10 mouse cellular contexts compared by ENCODE assay signal in the genomic region with DNA sequence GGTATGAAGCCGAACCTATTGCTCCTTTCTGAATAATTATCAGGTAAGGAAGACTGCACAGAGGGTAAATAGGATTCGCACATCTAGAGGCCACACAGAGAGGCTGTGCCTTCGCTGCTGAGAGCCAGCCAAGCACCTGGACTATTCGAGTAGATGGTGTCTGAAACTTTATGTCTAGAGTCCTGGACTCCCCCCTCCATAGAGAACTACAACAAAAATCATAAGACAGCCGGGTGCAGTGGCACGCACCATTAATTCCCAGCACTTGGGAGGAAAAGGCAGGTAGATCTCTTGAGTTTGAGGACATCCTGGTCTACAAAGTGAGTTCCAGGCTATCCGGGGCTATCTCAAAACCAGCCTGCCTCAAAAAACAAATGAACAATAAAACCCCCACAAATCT. TPM values are rescaled to one million over a fixed set of nuclear protein-coding genes. Genes with fewer than 3 reads are reported as not detected.
DNase-seq lines count a peak whose midpoint lies in the region; ATAC-seq lines count a peak whose summit lies in the region.
"Had no signal": no experiment of that assay in that cellular context is flagged by ENCODE, and none has a peak within 500 bp of the region (broad histone marks: within the 10 kb centered on the region; RNA-seq: fewer than 3 reads in every experiment).

No protein-coding gene starts in this region.

- peaks cover 15% of the 10 kb centered on the region for H3K36me3 ChIP-seq in liver, embryonic 11.5 days (ENCODE audit: control insufficient read depth, insufficient read depth, low read length)
- peaks cover 31% of the 10 kb centered on the region for H3K36me3 ChIP-seq in embryonic facial prominence, embryonic 15.5 days
- H3K36me3 ChIP-seq in limb, embryonic 11.5 days (ENCODE audit: control insufficient read depth, insufficient read depth, low read length) = peaks cover 12% of the 10 kb centered on the region; the same call in 1 of the 2 replicates
- peaks cover 25% of the 10 kb centered on the region for H3K36me3 ChIP-seq in neural tube, embryonic 15.5 days

- peaks cover 11% of the 10 kb centered on the region for H3K4me1 ChIP-seq in liver, embryonic 11.5 days (replicated peaks; ENCODE audit: control insufficient read depth, insufficient read depth, low read length)
- H3K4me1 ChIP-seq in embryonic facial prominence, embryonic 15.5 days = peaks cover 26% of the 10 kb centered on the region
- peaks cover 5% of the 10 kb centered on the region; the same call in 1 of the 2 replicates for H3K4me1 ChIP-seq in limb, embryonic 11.5 days (ENCODE audit: control insufficient read depth, insufficient read depth, low read length)
- peaks cover 49% of the 10 kb centered on the region for H3K4me1 ChIP-seq in neural tube, embryonic 15.5 days

- no peaks in the 10 kb centered on the region for H3K27me3 ChIP-seq in liver, embryonic 11.5 days (replicated peaks; ENCODE audit: control insufficient read depth, insufficient read depth, low read length)
- H3K27me3 ChIP-seq in embryonic facial prominence, embryonic 15.5 days = no peaks in the 10 kb centered on the region
- no peaks in the 10 kb centered on the region for H3K27me3 ChIP-seq in limb, embryonic 11.5 days (ENCODE audit: control insufficient read depth, insufficient read depth, low read length)
- no peaks in the 10 kb centered on the region for H3K27me3 ChIP-seq in neural tube, embryonic 15.5 days (replicated peaks)

- DNase-seq in liver, embryonic 11.5 days (ENCODE audit: low spot score) = no peak
- DNase-seq in liver = no peak
- DNase-seq in limb, embryonic 11.5 days (ENCODE audit: low spot score) = no peak
- no peak for DNase-seq in ovary, postnatal 10 days (ENCODE audit: low spot score)
- no peak for DNase-seq in cerebellum, postnatal 14 days
- DNase-seq: left cerebral cortex, postnatal 4 days had no signal

- 81% methylated on average over 7 of the region's 7 CpGs for WGBS in liver, embryonic 11.5 days
- 81% methylated on average over 7 of the region's 7 CpGs for WGBS in embryonic facial prominence, embryonic 15.5 days
- 89% methylated on average over 7 of the region's 7 CpGs for WGBS in limb, embryonic 11.5 days
- WGBS in neural tube, embryonic 15.5 days = 76% methylated on average over 7 of the region's 7 CpGs

- no peaks in the 10 kb centered on the region for H3K9me3 ChIP-seq in liver, embryonic 11.5 days (ENCODE audit: control insufficient read depth, low read length)
- no peaks in the 10 kb centered on the region for H3K9me3 ChIP-seq in embryonic facial prominence, embryonic 15.5 days (replicated peaks)
- no peaks in the 10 kb centered on the region; the same call in 1 of the 2 replicates for H3K9me3 ChIP-seq in limb, embryonic 11.5 days (ENCODE audit: control insufficient read depth, low read length)
- H3K9me3 ChIP-seq in neural tube, embryonic 15.5 days (replicated peaks) = no peaks in the 10 kb centered on the region

- peak overlapping the region; percentile 94 for H3K9ac ChIP-seq in liver, embryonic 11.5 days (ENCODE audit: low read depth, low read length)
- H3K9ac ChIP-seq in embryonic facial prominence, embryonic 15.5 days = 0 out of 2 replicates have a peak overlapping the region, but pooled peaks have one; percentile 12
- peak overlapping the region; percentile 9 for H3K9ac ChIP-seq in limb, embryonic 11.5 days (ENCODE audit: low read length)
- H3K9ac ChIP-seq in neural tube, embryonic 15.5 days (replicated peaks) = peak overlapping the region; percentile 90

- no peak for ATAC-seq in liver, embryonic 11.5 days (replicated peaks; ENCODE audit: low FRiP score)
- no peak for ATAC-seq in embryonic facial prominence, embryonic 15.5 days (ENCODE audit: insufficient number of reproducible peaks, low FRiP score, low TSS enrichment, low read depth)
- ATAC-seq in limb, embryonic 11.5 days (ENCODE audit: insufficient number of reproducible peaks, low FRiP score, low TSS enrichment, low read depth) = no peak
- no peak for ATAC-seq in neural tube, embryonic 15.5 days (ENCODE audit: low FRiP score)
- ATAC-seq in monocyte, adult 5-6 weeks (replicated peaks; ENCODE audit: insufficient number of reproducible peaks, low FRiP score, low TSS enrichment, poor library complexity, severe bottlenecking) = no peak
- ATAC-seq: activated CD4-positive, CD25-positive, alpha-beta regulatory T cell, adult 4 months had no signal

- H3K4me2 ChIP-seq in liver, embryonic 11.5 days = peak overlapping the region; percentile 78
- H3K4me2 ChIP-seq in embryonic facial prominence, embryonic 15.5 days (replicated peaks) = peak overlapping the region; percentile 63
- H3K4me2 ChIP-seq in limb, embryonic 11.5 days (ENCODE audit: low read depth, severe bottlenecking) = peak overlapping the region; percentile 82
- peak overlapping the region; percentile 83 for H3K4me2 ChIP-seq in neural tube, embryonic 15.5 days

- H3K27ac ChIP-seq in liver, embryonic 11.5 days (ENCODE audit: low read depth, low read length) = no peak overlapping the region
- H3K27ac ChIP-seq in embryonic facial prominence, embryonic 15.5 days (replicated peaks) = no peak overlapping the region
- no peak overlapping the region for H3K27ac ChIP-seq in limb, embryonic 11.5 days (replicated peaks; ENCODE audit: low read depth, low read length)
- H3K27ac ChIP-seq in neural tube, embryonic 15.5 days (replicated peaks) = peak overlapping the region; percentile 94

- peak overlapping the region; percentile 85 for H3K4me3 ChIP-seq in liver, embryonic 11.5 days (ENCODE audit: low read depth, low read length)
- peak overlapping the region; percentile 68 for H3K4me3 ChIP-seq in embryonic facial prominence, embryonic 15.5 days (replicated peaks)
- H3K4me3 ChIP-seq in limb, embryonic 11.5 days (ENCODE audit: low read depth, low read length) = peak overlapping the region; percentile 55
- H3K4me3 ChIP-seq in neural tube, embryonic 15.5 days (replicated peaks) = peak overlapping the region; percentile 87

RNA-seq across cellular contexts. Expression of gene Zfp689, which starts 1.0 kb away (rescaled TPM):
- 4.5 and 5.3 TPM in 2 replicates for polyA plus RNA-seq in liver, embryonic 11.5 days (2014; fragmentation: Nextera tagmentation; extraction: Ambion mirVana)
- polyA plus RNA-seq in embryonic facial prominence, embryonic 15.5 days (2015; fragmentation: Nextera tagmentation; extraction: Ambion mirVana) = 8.0 and 8.8 TPM in 2 replicates
- 16.5 and 17.6 TPM in 2 replicates for polyA plus RNA-seq in limb, embryonic 11.5 days (2014; fragmentation: Nextera tagmentation; extraction: Ambion mirVana)
- 13.4 TPM in 2 replicates for polyA plus RNA-seq in neural tube, embryonic 15.5 days (2015; fragmentation: Nextera tagmentation; extraction: Ambion mirVana)
- total RNA-seq in monocyte, adult 5-6 weeks (2017) = 1.4 to 2.8 TPM (median 1.9 TPM) in 3 replicates

RNA-seq across cellular contexts. Expression of gene Prr14, which starts 9.4 kb away (rescaled TPM):
- 39.0 and 40.6 TPM in 2 replicates for polyA plus RNA-seq in liver, embryonic 11.5 days (2014; fragmentation: Nextera tagmentation; extraction: Ambion mirVana)
- 46.3 and 55.9 TPM in 2 replicates for polyA plus RNA-seq in embryonic facial prominence, embryonic 15.5 days (2015; fragmentation: Nextera tagmentation; extraction: Ambion mirVana)
- polyA plus RNA-seq in limb, embryonic 11.5 days (2014; fragmentation: Nextera tagmentation; extraction: Ambion mirVana) = 49.1 and 53.4 TPM in 2 replicates
- polyA plus RNA-seq in neural tube, embryonic 15.5 days (2015; fragmentation: Nextera tagmentation; extraction: Ambion mirVana) = 35.9 and 37.5 TPM in 2 replicates
- 63.5 to 76.8 TPM (median 69.4 TPM) in 3 replicates for total RNA-seq in monocyte, adult 5-6 weeks (2017)

RNA-seq across cellular contexts. Expression of gene Zfp688, which starts 28.1 kb away (rescaled TPM):
- 18.7 and 19.5 TPM in 2 replicates for polyA plus RNA-seq in liver, embryonic 11.5 days (2014; fragmentation: Nextera tagmentation; extraction: Ambion mirVana)
- polyA plus RNA-seq in embryonic facial prominence, embryonic 15.5 days (2015; fragmentation: Nextera tagmentation; extraction: Ambion mirVana) = 24.1 and 24.8 TPM in 2 replicates
- 33.7 and 37.7 TPM in 2 replicates for polyA plus RNA-seq in limb, embryonic 11.5 days (2014; fragmentation: Nextera tagmentation; extraction: Ambion mirVana)
- polyA plus RNA-seq in neural tube, embryonic 15.5 days (2015; fragmentation: Nextera tagmentation; extraction: Ambion mirVana) = 29.2 and 30.6 TPM in 2 replicates
- 12.4 to 15.5 TPM (median 13.3 TPM) in 3 replicates for total RNA-seq in monocyte, adult 5-6 weeks (2017)

RNA-seq across cellular contexts. Expression of gene Fbrs, which starts 29.0 kb away (rescaled TPM):
- polyA plus RNA-seq in liver, embryonic 11.5 days (2014; fragmentation: Nextera tagmentation; extraction: Ambion mirVana) = 8.9 and 12.4 TPM in 2 replicates
- polyA plus RNA-seq in embryonic facial prominence, embryonic 15.5 days (2015; fragmentation: Nextera tagmentation; extraction: Ambion mirVana) = 17.1 and 17.3 TPM in 2 replicates
- polyA plus RNA-seq in limb, embryonic 11.5 days (2014; fragmentation: Nextera tagmentation; extraction: Ambion mirVana) = 13.2 and 14.3 TPM in 2 replicates
- 10.7 and 12.2 TPM in 2 replicates for polyA plus RNA-seq in neural tube, embryonic 15.5 days (2015; fragmentation: Nextera tagmentation; extraction: Ambion mirVana)
- total RNA-seq in monocyte, adult 5-6 weeks (2017) = 27.9 to 55.8 TPM (median 33.5 TPM) in 3 replicates

RNA-seq across cellular contexts. Expression of gene Zfp764, which starts 43.3 kb away (rescaled TPM):
- 4.6 and 4.8 TPM in 2 replicates for polyA plus RNA-seq in liver, embryonic 11.5 days (2014; fragmentation: Nextera tagmentation; extraction: Ambion mirVana)
- 8.9 and 9.2 TPM in 2 replicates for polyA plus RNA-seq in embryonic facial prominence, embryonic 15.5 days (2015; fragmentation: Nextera tagmentation; extraction: Ambion mirVana)
- 7.5 and 7.7 TPM in 2 replicates for polyA plus RNA-seq in limb, embryonic 11.5 days (2014; fragmentation: Nextera tagmentation; extraction: Ambion mirVana)
- polyA plus RNA-seq in neural tube, embryonic 15.5 days (2015; fragmentation: Nextera tagmentation; extraction: Ambion mirVana) = 4.2 and 6.3 TPM in 2 replicates
- 7.7 to 12.5 TPM (median 10.0 TPM) in 3 replicates for total RNA-seq in monocyte, adult 5-6 weeks (2017)

Comparison
In these comparisons a context has a peak if more than half of its experiments do, and no peak if none do; other contexts are left out.
1. H3K9ac ChIP-seq: peak in every context shown above with its lines; median percentile 94 in liver, embryonic 11.5 days; 90 in neural tube, embryonic 15.5 days; 12 in embryonic facial prominence, embryonic 15.5 days; 9 in limb, embryonic 11.5 days.